In the genomic region with DNA sequence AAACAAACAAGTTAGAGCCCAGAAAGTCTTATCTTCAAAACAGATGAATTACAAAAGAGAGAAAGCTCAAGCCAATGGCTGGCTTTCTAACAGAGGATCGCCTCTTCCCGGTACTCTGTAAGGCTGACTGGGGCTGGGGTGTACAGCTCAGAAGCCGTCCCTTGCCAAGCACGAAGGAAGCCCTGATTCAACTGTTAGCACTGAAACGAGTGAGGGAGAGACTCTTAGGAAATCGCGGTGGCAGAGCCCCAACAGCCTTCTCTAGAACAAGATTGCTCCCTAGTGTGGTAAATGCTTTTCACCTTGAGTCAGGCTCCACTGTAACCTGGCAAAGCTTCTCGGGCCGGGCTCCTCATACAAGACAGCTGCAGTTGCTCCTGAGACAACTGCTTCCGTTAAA, we compare ENCODE assay signal across 9 mouse cellular contexts.
A peak's percentile ranks its signal among the peaks of the same experiment; 100 is the strongest.
DNase-seq lines count a peak whose midpoint lies in the region; ATAC-seq and TF ChIP-seq lines count a peak whose summit lies in the region.
"Had no signal": no experiment of that assay in that cellular context is flagged by ENCODE, and none has a peak within 500 bp of the region (broad histone marks: within the 10 kb centered on the region; RNA-seq: fewer than 3 reads in every experiment).

No protein-coding gene starts in this region.

- DNase-seq in midbrain, postnatal 0 days (ENCODE audit: low spot score): peak; percentile 43
- DNase-seq in gastrocnemius, postnatal 36 days: peak; percentile 54 to 60
- peak; percentile 64 to 66 for DNase-seq in kidney, adult 8-10 months
- DNase-seq in lung, postnatal 10 days: peak; percentile 76
- DNase-seq in thymus, postnatal 25 days: peak; percentile 66
- DNase-seq in layer of hippocampus, adult 8-10 months (ENCODE audit: low spot score in 2 of 2): no peak
- no peak for DNase-seq in cerebellum, adult 9-11 months

- no peak for ATAC-seq in midbrain, postnatal 0 days (ENCODE audit: low FRiP score)
- ATAC-seq in midbrain, embryonic 15.5 days (replicated peaks): no peak

- H3K4me3 ChIP-seq in midbrain, postnatal 0 days (ENCODE audit: low read depth, low read length): no peak overlapping the region
- no peak overlapping the region for H3K4me3 ChIP-seq in midbrain, embryonic 15.5 days
- H3K4me3 ChIP-seq: neural tube, embryonic 12.5 days had no signal

- intact Hi-C loops in gastrocnemius, postnatal 36 days (cut with DNase I): no loop called here

- no peaks in the 10 kb centered on the region for H3K36me3 ChIP-seq in midbrain, postnatal 0 days (ENCODE audit: insufficient read depth, low read length)
- no peaks in the 10 kb centered on the region for H3K36me3 ChIP-seq in midbrain, embryonic 15.5 days (replicated peaks)
- H3K36me3 ChIP-seq: neural tube, embryonic 12.5 days had no signal

- no peaks in the 10 kb centered on the region for H3K9me3 ChIP-seq in midbrain, postnatal 0 days (ENCODE audit: low read length)
- no peaks in the 10 kb centered on the region for H3K9me3 ChIP-seq in midbrain, embryonic 15.5 days
- H3K9me3 ChIP-seq: neural tube, embryonic 12.5 days had no signal

- WGBS in midbrain, postnatal 0 days: 41% methylated on average over 10 of the region's 10 CpGs
- 40% methylated on average over 10 of the region's 10 CpGs for WGBS in midbrain, embryonic 15.5 days

- no peaks in the 10 kb centered on the region for H3K27me3 ChIP-seq in midbrain, postnatal 0 days (ENCODE audit: insufficient read depth, low read length)
- no peaks in the 10 kb centered on the region for H3K27me3 ChIP-seq in midbrain, embryonic 15.5 days (replicated peaks)
- H3K27me3 ChIP-seq: neural tube, embryonic 12.5 days had no signal

- no peak overlapping the region for H3K27ac ChIP-seq in midbrain, postnatal 0 days (ENCODE audit: low read depth, low read length)
- no peak overlapping the region for H3K27ac ChIP-seq in midbrain, embryonic 15.5 days
- H3K27ac ChIP-seq: neural tube, embryonic 12.5 days had no signal

- no peaks in the 10 kb centered on the region for H3K4me1 ChIP-seq in midbrain, postnatal 0 days (ENCODE audit: insufficient read depth, low read length)
- H3K4me1 ChIP-seq in midbrain, embryonic 15.5 days: no peaks in the 10 kb centered on the region
- H3K4me1 ChIP-seq: neural tube, embryonic 12.5 days had no signal

- H3K4me2 ChIP-seq in midbrain, postnatal 0 days (ENCODE audit: low read depth, low read length, poor library complexity, severe bottlenecking): no peak overlapping the region
- H3K4me2 ChIP-seq in midbrain, embryonic 15.5 days: no peak overlapping the region
- H3K4me2 ChIP-seq: neural tube, embryonic 12.5 days had no signal

- H3K9ac ChIP-seq in midbrain, postnatal 0 days (replicated peaks; ENCODE audit: low read length, poor library complexity, severe bottlenecking): no peak overlapping the region
- H3K9ac ChIP-seq in midbrain, embryonic 15.5 days: no peak overlapping the region
- H3K9ac ChIP-seq: neural tube, embryonic 12.5 days had no signal

- no peak for TF ChIP-seq CTCF in midbrain, postnatal 0 days (IDR thresholded peaks at IDR 0.05)

Comparison
In these comparisons a context has a peak if more than half of its experiments do, and no peak if none do; other contexts are left out.
1. DNase-seq: peak in midbrain, postnatal 0 days (single experiment), gastrocnemius, postnatal 36 days (2 of 2), kidney, adult 8-10 months (2 of 2), lung, postnatal 10 days (single experiment) and thymus, postnatal 25 days (single experiment); none in layer of hippocampus, adult 8-10 months (0 of 2) and cerebellum, adult 9-11 months (single experiment).